Mouse (Mus musculus): Measurements from ENCODE around the gene Dse.
A peak's percentile ranks its signal among the peaks of the same experiment; 100 is the strongest.
"Not testable (repeated sequence)": the region's sequence is repeated elsewhere in the genome, so short reads cannot be mapped to it uniquely, and the experiment has no call there.

Dse gene

GRCm38 (mm10) chr10:34207503-34207850 is at the start of gene Dse:
Dse (minus strand) TSS chr10:34207715.
- no peak for DNase-seq

GRCm38 (mm10) chr10:34252833-34253232 is 45.3 kb upstream of the Dse start:
- DNase-seq: not testable (repeated sequence)

- no peak for DNase-seq
Measured at GRCm38 (mm10) chr10:34249594-34249993, 42.1 kb upstream of the Dse start.

GRCm38 (mm10) chr10:34247757-34248156 is 40.2 kb upstream of the Dse start:
- DNase-seq: no peak

GRCm38 (mm10) chr10:34246106-34246505 is 38.6 kb upstream of the Dse start:
- no peak for DNase-seq

GRCm38 (mm10) chr10:34244745-34245144 is 37.2 kb upstream of the Dse start:
- no peak for DNase-seq

GRCm38 (mm10) chr10:34238536-34238935 is 31.0 kb upstream of the Dse start:
- DNase-seq: no peak

- no peak for DNase-seq
Measured at GRCm38 (mm10) chr10:34236569-34236968, 29.1 kb upstream of the Dse start.

- no peak for DNase-seq
Measured at GRCm38 (mm10) chr10:34235384-34235783, 27.9 kb upstream of the Dse start.

- DNase-seq: no peak
Measured at GRCm38 (mm10) chr10:34233931-34234745, 26.6 kb upstream of the Dse start.

GRCm38 (mm10) chr10:34233418-34233817 is 25.9 kb upstream of the Dse start:
- DNase-seq: no peak

GRCm38 (mm10) chr10:34230121-34230675 is 22.7 kb upstream of the Dse start:
- DNase-seq: no peak

- no peak for DNase-seq
Measured at GRCm38 (mm10) chr10:34229491-34229890, 22.0 kb upstream of the Dse start.

- no peak for DNase-seq
Measured at GRCm38 (mm10) chr10:34223660-34224059, 16.1 kb upstream of the Dse start.

GRCm38 (mm10) chr10:34221909-34222620 is 14.6 kb upstream of the Dse start:
- DNase-seq: no peak

GRCm38 (mm10) chr10:34218191-34218590 is 10.7 kb upstream of the Dse start:
- no peak for DNase-seq

GRCm38 (mm10) chr10:34215667-34216066 is 8.2 kb upstream of the Dse start:
- no peak for DNase-seq

GRCm38 (mm10) chr10:34209951-34210350 is 2.4 kb upstream of the Dse start:
- no peak for DNase-seq

GRCm38 (mm10) chr10:34208031-34208430 is 516 bp upstream of the Dse start:
- DNase-seq: no peak

GRCm38 (mm10) chr10:34206783-34207502 is 572 bp downstream of the Dse start:
- DNase-seq: peak; percentile 18

GRCm38 (mm10) chr10:34206436-34206782 is 1.1 kb downstream of the Dse start:
- DNase-seq: peak in 1 of 2 experiments; percentile 7

- DNase-seq: no peak
Measured at GRCm38 (mm10) chr10:34205825-34206224, 1.7 kb downstream of the Dse start.

- no peak for DNase-seq
Measured at GRCm38 (mm10) chr10:34200689-34201088, 6.8 kb downstream of the Dse start.
